Mouse (Mus musculus) forebrain, embryonic 11.5 days (tissue): Measurements from ENCODE around the gene Abcd3. TPM values are rescaled to one million over a fixed set of nuclear protein-coding genes. Genes with fewer than 3 reads are reported as not detected.
A peak's percentile ranks its signal among the peaks of the same experiment; 100 is the strongest.
"Not testable (repeated sequence)": the region's sequence is repeated elsewhere in the genome, so short reads cannot be mapped to it uniquely, and the experiment has no call there.

ENCODE experiments used
- ATAC-seq: fragments of 200-750 bp; cut with Nextera tagmentation; replicated peaks from 2 replicates; pipeline ENCODE4 v1.8.0; 2017; ENCODE audit warnings: moderate TSS enrichment; ENCODE audit not compliant: low FRiP score
- DNase-seq: peaks from one replicate; pipeline ENCODE4 v3.0.0-alpha.2; 2017; ENCODE audit warnings: low spot score
- H3K27ac ChIP-seq: fragments of 300-500 bp; sonication (generic); 2 replicates; pipeline ENCODE4 v1.5.1; 2014; ENCODE audit warnings: low read depth, low read length
- H3K27me3 ChIP-seq: fragments of 300-500 bp; sonication (generic); 2 replicates; pipeline ENCODE4 v1.6.1; 2014; ENCODE audit warnings: mild to moderate bottlenecking, low read length, mixed read lengths; ENCODE audit not compliant: control insufficient read depth, insufficient read depth
- H3K36me3 ChIP-seq: fragments of 300-500 bp; sonication (generic); 2 replicates; pipeline ENCODE4 v1.6.1; 2014; ENCODE audit warnings: mild to moderate bottlenecking, low read length, moderate library complexity, mixed read lengths; ENCODE audit not compliant: control insufficient read depth, insufficient read depth
- H3K4me1 ChIP-seq: fragments of 300-500 bp; sonication (generic); replicated peaks from 2 replicates; pipeline ENCODE4 v1.6.1; 2014; ENCODE audit warnings: low read length, mixed read lengths; ENCODE audit not compliant: control insufficient read depth, insufficient read depth
- H3K4me2 ChIP-seq: fragments of 300-500 bp; sonication (generic); 2 replicates; pipeline ENCODE4 v1.6.1; 2014; ENCODE audit warnings: low read depth, mild to moderate bottlenecking, low read length, moderate library complexity, mixed read lengths; ENCODE audit not compliant: severe bottlenecking
- H3K4me3 ChIP-seq: fragments of 300-500 bp; sonication (generic); 2 replicates; pipeline ENCODE4 v1.5.1; 2014; ENCODE audit warnings: low read depth, low read length
- H3K9ac ChIP-seq: fragments of 300-500 bp; sonication (generic); 2 replicates; pipeline ENCODE4 v1.6.1; 2014; ENCODE audit warnings: low read length
- H3K9me3 ChIP-seq: fragments of 300-500 bp; sonication (generic); 2 replicates; pipeline ENCODE4 v1.6.1; 2016; ENCODE audit warnings: low read length, mixed read lengths; ENCODE audit not compliant: control insufficient read depth
- WGBS: fragments of 180-500 bp; shearing (Covaris S2); extraction: QIAGEN DNeasy Blood & Tissue Kit; methylation state at CpG from one replicate; pipeline ENCODE4 v1.1.7; 2014; 5-methylcytosine and 5-hydroxymethylcytosine counted together
- polyA plus RNA-seq: library from polyadenylated mRNA; unstranded; fragments of >200 nt; fragmentation: Nextera tagmentation; extraction: Ambion mirVana; gene quantifications from 2 replicates; pipeline ENCODE4 v1.2.1, GENCODE M21; 2014

Abcd3 gene
- polyA plus RNA-seq, 1 experiment from 2014 or later, result 59.0 TPM

DNA sequence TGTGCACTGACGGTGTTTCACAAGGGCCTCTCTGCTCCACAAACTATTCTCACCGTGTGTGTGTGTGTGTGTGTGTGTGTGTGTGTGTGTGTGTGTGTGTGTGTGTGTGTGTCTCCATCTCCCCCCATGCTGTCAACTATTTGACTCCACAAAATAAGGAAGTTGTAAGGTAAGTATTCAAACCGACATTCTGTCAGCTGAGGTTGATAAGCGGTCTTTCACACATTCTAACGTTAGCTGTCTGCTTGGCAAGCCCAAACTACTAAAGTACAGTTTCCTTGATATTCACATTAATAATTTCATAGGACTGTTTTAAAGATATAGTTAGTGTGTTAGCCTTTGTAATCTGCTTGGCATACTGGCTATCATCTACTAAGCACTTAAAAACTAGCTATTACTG is 48.3 kb downstream of the Abcd3 start:
- H3K27me3 ChIP-seq, result no peaks in the 10 kb centered on the region
- no peak overlapping the region for H3K9ac ChIP-seq
- H3K36me3 ChIP-seq, result no peaks in the 10 kb centered on the region; the same call in 1 of the 2 replicates
- H3K4me1 ChIP-seq, result no peaks in the 10 kb centered on the region
- WGBS, result 91% methylated on average over 5 of the region's 5 CpGs
- no peak overlapping the region for H3K4me3 ChIP-seq
- H3K4me2 ChIP-seq, result no peak overlapping the region
- H3K9me3 ChIP-seq, result no peaks in the 10 kb centered on the region
- H3K27ac ChIP-seq, result no peak overlapping the region
- ATAC-seq (no peak), DNase-seq (no peak)

GRCm38 (mm10) chr3:121766048-121766447 is 49.1 kb downstream of the Abcd3 start:
- H3K27ac ChIP-seq, result no peak overlapping the region
- DNase-seq, result no peak
- H3K4me2 ChIP-seq, result no peak overlapping the region
- H3K4me1 ChIP-seq, result no peaks in the 10 kb centered on the region
- no peaks in the 10 kb centered on the region for H3K27me3 ChIP-seq
- H3K9me3 ChIP-seq, result no peaks in the 10 kb centered on the region
- no peak overlapping the region for H3K9ac ChIP-seq
- no peak overlapping the region for H3K4me3 ChIP-seq
- no peaks in the 10 kb centered on the region; the same call in 1 of the 2 replicates for H3K36me3 ChIP-seq
- ATAC-seq, result no peak

DNA sequence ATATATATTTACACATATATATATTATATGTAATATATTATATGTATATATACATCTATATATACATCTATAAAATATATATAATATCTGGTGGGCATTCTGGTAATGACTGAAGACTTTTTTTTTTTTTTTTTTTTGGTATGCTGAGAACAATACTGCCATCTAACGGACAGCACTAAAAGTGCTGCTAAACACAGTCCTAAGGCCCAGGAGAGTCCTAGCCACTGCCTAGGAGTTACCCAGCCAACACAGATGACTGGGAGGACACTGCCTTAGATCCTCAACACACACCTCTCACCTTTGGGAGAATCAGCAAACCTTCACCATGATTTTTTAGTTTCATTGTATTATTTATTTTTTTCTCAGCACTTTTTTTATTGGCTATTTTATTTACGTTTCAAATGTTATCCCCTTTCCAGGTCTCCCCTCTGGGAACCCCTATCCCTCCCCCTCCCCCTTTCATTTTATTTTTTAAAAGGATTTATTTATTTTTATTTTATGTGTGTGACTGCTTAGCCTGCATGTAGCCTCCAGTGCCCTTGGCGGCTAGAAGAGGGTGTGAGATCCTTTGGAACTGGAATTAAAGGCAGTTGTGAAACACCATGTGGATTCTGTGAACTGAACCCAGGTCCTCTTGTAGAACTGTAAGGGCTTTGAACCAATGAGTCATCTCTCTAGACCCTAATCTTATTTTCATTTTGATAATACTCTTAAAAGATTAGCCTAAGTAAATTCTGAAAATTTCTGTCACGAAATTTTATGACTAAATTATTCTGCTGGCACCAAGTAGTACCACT is 52.8 kb downstream of the Abcd3 start:
- H3K4me1 ChIP-seq, result no peaks in the 10 kb centered on the region
- no peak; the same call in 1 of the 2 replicates for ATAC-seq

GRCm38 (mm10) chr3:121758373-121758772 is 56.7 kb downstream of the Abcd3 start:
- Histone ChIP-seq H3K4me3 (no peak overlapping the region), H3K27ac (no peak overlapping the region), H3K4me2 (no peak overlapping the region), H3K9ac (no peak overlapping the region), H3K4me1 (peaks cover 3% of the 10 kb centered on the region; the same call in 1 of the 2 replicates), H3K9me3 (no peaks in the 10 kb centered on the region), H3K36me3 (no peaks in the 10 kb centered on the region; the same call in 1 of the 2 replicates), H3K27me3 (no peaks in the 10 kb centered on the region)
- WGBS, result 83% methylated on average over 7 of the region's 7 CpGs
- ATAC-seq, result no peak
- no peak for DNase-seq

More for the DNA sequence above, 52.8 kb downstream of the Abcd3 start:
- 67% methylated on average over 4 of the region's 4 CpGs for WGBS
- Histone ChIP-seq H3K27ac (no peak overlapping the region), H3K4me3 (no peak overlapping the region), H3K4me2 (no peak overlapping the region), H3K36me3 (no peaks in the 10 kb centered on the region; the same call in 1 of the 2 replicates), H3K9me3 (no peaks in the 10 kb centered on the region), H3K9ac (no peak overlapping the region), H3K27me3 (no peaks in the 10 kb centered on the region)
- no peak for DNase-seq

DNA sequence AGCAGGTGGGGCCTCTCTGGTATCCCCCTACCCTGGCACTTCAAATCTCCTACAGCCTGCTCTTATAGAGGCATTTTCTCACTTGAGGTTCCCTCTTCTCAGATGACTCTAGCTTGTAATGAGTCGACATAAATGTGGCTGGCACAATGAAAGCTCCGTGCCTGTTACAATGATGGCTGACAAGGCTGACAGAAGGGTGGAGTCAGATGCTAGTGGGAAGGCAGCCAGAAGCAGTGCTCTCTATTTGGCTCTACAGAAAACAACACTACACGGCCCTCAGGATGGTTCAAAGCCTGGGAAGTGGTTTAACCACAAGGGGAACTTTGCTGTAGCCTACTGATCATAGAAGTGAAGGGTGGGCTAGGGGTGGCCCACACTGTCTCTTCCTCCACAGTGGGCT is 60.0 kb downstream of the Abcd3 start:
- ATAC-seq (no peak), DNase-seq (no peak)
- Histone ChIP-seq H3K27ac (0 out of 2 replicates have a peak overlapping the region, but pooled peaks have one; percentile 3), H3K9ac (no peak overlapping the region), H3K9me3 (no peaks in the 10 kb centered on the region), H3K4me2 (no peak overlapping the region), H3K4me1 (peaks cover 3% of the 10 kb centered on the region; the same call in 1 of the 2 replicates), H3K4me3 (no peak overlapping the region), H3K27me3 (no peaks in the 10 kb centered on the region), H3K36me3 (no peaks in the 10 kb centered on the region)
- 44% methylated on average over 3 of the region's 3 CpGs for WGBS

DNA sequence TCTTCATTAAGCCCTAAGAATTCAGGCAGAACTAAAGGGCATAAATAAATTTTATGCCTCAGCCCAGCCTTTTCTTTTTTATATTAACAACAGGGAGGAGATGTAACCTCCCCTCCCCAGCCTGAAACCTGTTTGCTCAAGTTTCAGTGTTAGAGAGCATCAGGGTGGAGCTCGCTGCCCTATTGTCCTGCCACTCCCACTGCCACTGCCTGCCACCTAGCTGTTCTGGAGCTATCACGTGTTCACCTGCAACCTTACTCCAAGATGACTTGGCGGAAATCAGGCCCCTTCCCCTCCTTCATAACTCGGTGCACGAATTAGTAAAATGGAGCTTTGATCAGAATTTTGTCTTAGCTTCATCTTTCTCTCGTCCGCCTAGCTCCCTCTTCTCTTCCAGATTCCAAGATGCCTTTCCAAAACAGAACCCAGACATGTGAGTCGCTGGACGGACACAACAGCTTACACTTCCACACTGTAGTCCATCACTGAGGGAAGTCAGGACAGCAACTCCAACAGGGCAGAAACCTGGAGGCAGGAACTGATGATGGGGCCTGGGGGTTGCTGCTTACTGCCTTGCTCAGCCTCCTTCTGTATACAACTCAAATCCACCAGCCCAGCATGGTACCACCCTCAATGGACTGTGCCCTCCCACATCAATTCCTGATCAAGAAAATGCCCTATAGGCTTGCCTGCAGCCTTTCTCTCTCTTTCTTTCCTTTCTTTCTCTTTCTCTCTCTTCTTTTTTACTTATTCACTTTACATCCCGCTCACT is 60.6 kb downstream of the Abcd3 start:
- H3K36me3 ChIP-seq, H3K9me3 ChIP-seq, H3K9ac ChIP-seq, H3K27me3 ChIP-seq, H3K4me1 ChIP-seq, ATAC-seq, DNase-seq, H3K4me2 ChIP-seq, H3K4me3 ChIP-seq: not testable (repeated sequence)
- H3K27ac ChIP-seq, result 0 out of 2 replicates have a peak overlapping the region, but pooled peaks have one; percentile 3
- WGBS, result 86% methylated on average over 10 of the region's 10 CpGs

DNA sequence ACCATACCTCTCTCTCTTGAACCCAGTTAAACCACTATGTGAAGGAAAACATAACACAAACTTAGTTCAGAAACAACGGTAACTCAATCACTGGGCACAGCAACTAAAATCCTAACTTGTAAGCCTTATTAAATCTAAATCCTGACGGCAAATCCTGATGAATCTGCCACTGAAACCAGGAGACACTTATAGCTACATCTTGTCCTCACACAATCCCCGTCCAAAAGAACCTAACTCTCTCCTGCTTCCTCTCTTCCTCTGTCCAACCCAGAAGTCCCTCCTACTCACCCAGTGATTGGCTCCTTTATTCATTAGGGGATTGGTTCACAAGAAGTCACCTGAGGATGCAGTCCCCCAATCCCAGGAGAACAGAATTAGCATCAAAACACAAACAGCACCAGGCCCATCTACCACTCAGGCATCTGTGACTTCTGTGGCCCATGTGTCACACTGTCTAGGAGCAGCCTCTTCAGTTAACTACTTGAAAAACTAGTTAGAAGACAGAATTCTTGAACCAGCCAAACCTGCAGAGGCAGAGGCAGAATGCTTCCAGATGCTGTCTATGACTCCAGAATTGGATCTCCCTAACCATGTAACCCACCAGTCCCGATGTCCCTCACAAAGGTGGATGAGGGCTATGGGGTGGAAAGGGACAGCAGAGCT is 73.8 kb downstream of the Abcd3 start:
- ATAC-seq, result not testable (repeated sequence)
- 88% methylated on average over 4 of the region's 4 CpGs for WGBS

DNA sequence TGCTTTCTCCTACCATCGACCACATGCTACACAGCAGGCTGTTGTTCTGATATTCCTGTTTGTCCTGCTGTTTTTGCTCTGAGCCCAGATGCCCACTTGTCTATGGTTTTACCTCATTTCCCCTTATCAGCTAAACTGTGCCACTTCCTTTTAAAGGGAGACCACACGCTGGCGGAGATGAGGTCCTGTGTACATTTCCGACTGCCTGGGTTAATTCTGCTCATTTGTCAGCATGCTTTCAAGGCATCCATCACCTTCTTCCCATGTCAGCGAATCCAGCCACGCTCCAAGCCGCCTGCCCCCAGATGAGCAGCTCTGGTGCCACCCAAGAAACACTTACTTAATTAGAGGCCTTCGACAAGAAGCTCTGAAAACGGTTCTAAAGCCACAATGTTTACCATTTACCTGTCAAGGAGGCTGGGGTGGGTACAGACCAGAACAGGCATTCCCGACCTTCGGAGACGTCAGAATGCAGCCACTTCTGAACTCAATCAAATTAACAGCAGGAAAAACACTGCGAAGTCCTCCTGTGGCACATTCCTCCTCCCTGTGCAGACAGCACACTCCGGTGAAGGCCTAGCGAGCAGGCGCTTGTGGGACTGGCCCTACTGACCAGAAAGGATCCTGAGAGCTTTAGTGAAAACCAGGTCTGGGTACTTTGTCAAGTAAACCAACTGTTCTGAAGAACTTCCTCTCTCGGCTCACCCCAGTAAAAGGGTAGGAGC is 75.5 kb downstream of the Abcd3 start:
- no peak for DNase-seq
- no peak overlapping the region for H3K9ac ChIP-seq
- no peak for ATAC-seq
- peaks cover 3% of the 10 kb centered on the region; the same call in 1 of the 2 replicates for H3K4me1 ChIP-seq
- no peaks in the 10 kb centered on the region for H3K36me3 ChIP-seq
- WGBS, result 75% methylated on average over 17 of the region's 17 CpGs
- H3K9me3 ChIP-seq, result no peaks in the 10 kb centered on the region; the same call in 1 of the 2 replicates
- H3K27ac ChIP-seq, result no peak overlapping the region
- H3K27me3 ChIP-seq, result no peaks in the 10 kb centered on the region
- H3K4me3 ChIP-seq, result no peak overlapping the region
- no peak overlapping the region for H3K4me2 ChIP-seq

More for the DNA sequence above, 73.8 kb downstream of the Abcd3 start:
- not testable (repeated sequence) for H3K36me3 ChIP-seq, H3K9me3 ChIP-seq, H3K4me1 ChIP-seq, H3K27me3 ChIP-seq, H3K4me2 ChIP-seq, H3K4me3 ChIP-seq, H3K27ac ChIP-seq, DNase-seq, H3K9ac ChIP-seq
